Mouse (Mus musculus) hindbrain, postnatal 0 days (tissue): Measurements from ENCODE around the gene Il5. TPM values are rescaled to one million over a fixed set of nuclear protein-coding genes. Genes with fewer than 3 reads are reported as not detected.
A peak's percentile ranks its signal among the peaks of the same experiment; 100 is the strongest.

ENCODE experiments used
- ATAC-seq: fragments of 200-750 bp; cut with Nextera tagmentation; 2 replicates; pipeline ENCODE4 v1.8.0; 2017; ENCODE audit warnings: mild to moderate bottlenecking, moderate TSS enrichment, moderate library complexity
- DNase-seq: peaks from one replicate; pipeline ENCODE4 v3.0.0-alpha.2; 2015; ENCODE audit warnings: low spot score
- H3K27ac ChIP-seq: fragments of 300-500 bp; sonication (generic); 2 replicates; pipeline ENCODE4 v1.5.1; 2014; ENCODE audit warnings: mild to moderate bottlenecking
- H3K27me3 ChIP-seq: fragments of 300-500 bp; sonication (generic); 2 replicates; pipeline ENCODE4 v1.6.1; 2014; ENCODE audit warnings: low read length, mixed read lengths; ENCODE audit not compliant: insufficient read depth
- H3K36me3 ChIP-seq: fragments of 300-500 bp; sonication (generic); 2 replicates; pipeline ENCODE4 v1.6.1; 2014; ENCODE audit warnings: low read length, mixed read lengths; ENCODE audit not compliant: insufficient read depth
- H3K4me1 ChIP-seq: fragments of 300-500 bp; sonication (generic); 2 replicates; pipeline ENCODE4 v1.6.1; 2014; ENCODE audit warnings: antibody characterized with exemption, low read length, mixed read lengths; ENCODE audit not compliant: insufficient read depth
- H3K4me2 ChIP-seq: fragments of 300-500 bp; sonication (generic); 2 replicates; pipeline ENCODE4 v1.6.1; 2014; ENCODE audit warnings: low read depth, mild to moderate bottlenecking, low read length, moderate library complexity, mixed read lengths
- H3K4me3 ChIP-seq: fragments of 300-500 bp; sonication (generic); 2 replicates; pipeline ENCODE4 v1.5.1; 2014; ENCODE audit warnings: low read length
- H3K9ac ChIP-seq: fragments of 300-500 bp; sonication (generic); replicated peaks from 2 replicates; pipeline ENCODE4 v1.6.1; 2014; ENCODE audit warnings: mild to moderate bottlenecking, low read length, moderate library complexity, mixed read lengths
- H3K9me3 ChIP-seq: fragments of 300-500 bp; sonication (generic); 2 replicates; pipeline ENCODE4 v1.6.1; 2016; ENCODE audit warnings: low read length, mixed read lengths
- CTCF ChIP-seq: IDR thresholded peaks from 2 replicates; pipeline ENCODE4 v1.5.1; 2016; ENCODE audit warnings: antibody characterized with exemption, control low read depth, low read depth
- WGBS: fragments of 180-500 bp; shearing (Covaris S2); extraction: QIAGEN DNeasy Blood & Tissue Kit; methylation state at CpG from one replicate; pipeline ENCODE4 v1.1.7; 2014; 5-methylcytosine and 5-hydroxymethylcytosine counted together
- polyA plus RNA-seq: library from polyadenylated mRNA; unstranded; fragments of >200 nt; fragmentation: Nextera tagmentation; extraction: Ambion mirVana; gene quantifications from 2 replicates; pipeline ENCODE4 v1.2.1, GENCODE M21; 2015
- total RNA-seq: library from RNA; depleted of rRNA; stranded (reverse); fragments of >200 nt; gene quantifications from 2 replicates; pipeline ENCODE4 v1.2.3, GENCODE M21; 2014

Il5 gene
- total and polyA plus RNA-seq, 2 experiments from 2014 or later, result not detected

DNA sequence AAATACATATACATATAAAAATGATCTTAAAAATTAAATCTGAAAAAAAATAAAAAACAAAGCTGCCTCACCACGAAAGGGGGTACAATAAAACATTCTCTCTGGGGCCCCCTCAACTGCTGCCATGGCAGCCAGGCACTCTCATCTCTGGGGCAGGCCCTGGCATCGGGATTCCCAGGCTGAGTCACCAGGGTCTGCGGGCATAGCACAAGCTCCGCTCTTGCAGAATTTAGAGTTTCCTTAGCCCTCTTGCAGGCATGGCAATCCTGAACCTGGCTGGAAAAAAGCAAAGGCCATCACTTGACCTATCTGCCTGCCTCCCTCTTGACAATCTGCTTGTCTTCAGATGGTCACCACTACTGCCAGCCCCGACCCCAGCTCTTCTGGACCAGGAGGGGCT, 40.7 kb downstream of the Il5 start:
- WGBS, result 69% methylated on average over 5 of the region's 5 CpGs
- no peaks in the 10 kb centered on the region for H3K9me3 ChIP-seq

DNA sequence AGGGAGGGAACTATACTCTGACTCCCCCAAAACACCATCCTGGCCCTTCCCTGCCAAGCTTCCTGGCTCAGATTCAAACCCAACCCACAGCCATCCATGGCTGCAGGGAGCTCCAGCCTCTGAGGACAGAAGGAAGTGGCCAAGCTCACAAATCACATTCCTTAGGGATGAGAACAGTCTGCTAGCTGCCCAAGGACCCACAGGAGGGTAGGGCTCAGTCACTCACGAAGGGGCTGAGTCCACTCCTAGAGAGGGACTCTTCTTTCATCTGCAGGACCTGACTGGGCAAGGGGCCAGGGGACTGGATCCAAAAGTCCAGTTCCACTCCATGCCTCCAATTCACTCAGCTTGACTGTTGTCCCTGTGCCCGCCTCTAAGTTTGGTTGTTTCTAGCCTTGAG, 41.2 kb downstream of the Il5 start:
- H3K27ac ChIP-seq, result peak overlapping the region; percentile 26
- H3K9me3 ChIP-seq, result no peaks in the 10 kb centered on the region
- no peak overlapping the region for H3K9ac ChIP-seq
- H3K4me3 ChIP-seq, result no peak overlapping the region
- DNase-seq (peak; percentile 66), ATAC-seq (peak; percentile 59)
- no peak overlapping the region for H3K4me2 ChIP-seq
- H3K36me3 ChIP-seq, result no peaks in the 10 kb centered on the region
- H3K27me3 ChIP-seq, result 0 out of 2 replicates have a peak, but pooled peaks cover 5% of the 10 kb centered on the region
- 34% methylated on average over 2 of the region's 2 CpGs for WGBS
- peaks cover 27% of the 10 kb centered on the region for H3K4me1 ChIP-seq
- TF ChIP-seq CTCF, result no peak

More for the DNA sequence above, 40.7 kb downstream of the Il5 start:
- Histone ChIP-seq H3K9ac (no peak overlapping the region), H3K4me3 (no peak overlapping the region), H3K4me1 (peaks cover 27% of the 10 kb centered on the region), H3K27me3 (0 out of 2 replicates have a peak, but pooled peaks cover 5% of the 10 kb centered on the region), H3K4me2 (no peak overlapping the region), H3K36me3 (no peaks in the 10 kb centered on the region), H3K27ac (peak overlapping the region; percentile 26; the same call in 1 of the 2 replicates)
- no peak for TF ChIP-seq CTCF
- no peak for DNase-seq
- ATAC-seq, result no peak

DNA sequence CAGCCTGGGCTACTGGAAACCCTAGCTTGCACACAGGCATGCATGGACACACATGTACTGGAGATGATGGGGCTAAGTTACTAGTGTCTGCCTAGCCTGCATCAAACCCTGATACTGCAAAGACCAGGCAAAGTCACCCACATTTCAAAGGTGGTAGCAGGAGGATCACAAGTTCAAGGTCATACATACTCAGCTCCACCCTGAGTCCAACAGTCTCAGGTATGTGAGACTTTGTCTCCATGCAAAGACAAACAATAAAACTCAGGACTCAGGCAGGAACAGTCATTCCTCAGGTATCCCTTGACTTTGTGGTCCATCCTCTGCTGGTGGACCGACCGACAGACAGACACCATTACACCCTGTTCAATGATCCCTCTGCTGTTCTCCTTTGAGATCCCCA, 41.8 kb downstream of the Il5 start:
- Histone ChIP-seq H3K4me3 (peak overlapping the region; percentile 19; the same call in 1 of the 2 replicates), H3K4me2 (peak overlapping the region; percentile 60), H3K36me3 (no peaks in the 10 kb centered on the region), H3K27me3 (0 out of 2 replicates have a peak, but pooled peaks cover 5% of the 10 kb centered on the region), H3K27ac (peak overlapping the region; percentile 51; the same call in 1 of the 2 replicates), H3K9me3 (no peaks in the 10 kb centered on the region), H3K9ac (no peak overlapping the region), H3K4me1 (peaks cover 27% of the 10 kb centered on the region)
- WGBS, result 64% methylated on average over 2 of the region's 2 CpGs
- ATAC-seq (no peak), DNase-seq (no peak)
- TF ChIP-seq CTCF, result no peak

DNA sequence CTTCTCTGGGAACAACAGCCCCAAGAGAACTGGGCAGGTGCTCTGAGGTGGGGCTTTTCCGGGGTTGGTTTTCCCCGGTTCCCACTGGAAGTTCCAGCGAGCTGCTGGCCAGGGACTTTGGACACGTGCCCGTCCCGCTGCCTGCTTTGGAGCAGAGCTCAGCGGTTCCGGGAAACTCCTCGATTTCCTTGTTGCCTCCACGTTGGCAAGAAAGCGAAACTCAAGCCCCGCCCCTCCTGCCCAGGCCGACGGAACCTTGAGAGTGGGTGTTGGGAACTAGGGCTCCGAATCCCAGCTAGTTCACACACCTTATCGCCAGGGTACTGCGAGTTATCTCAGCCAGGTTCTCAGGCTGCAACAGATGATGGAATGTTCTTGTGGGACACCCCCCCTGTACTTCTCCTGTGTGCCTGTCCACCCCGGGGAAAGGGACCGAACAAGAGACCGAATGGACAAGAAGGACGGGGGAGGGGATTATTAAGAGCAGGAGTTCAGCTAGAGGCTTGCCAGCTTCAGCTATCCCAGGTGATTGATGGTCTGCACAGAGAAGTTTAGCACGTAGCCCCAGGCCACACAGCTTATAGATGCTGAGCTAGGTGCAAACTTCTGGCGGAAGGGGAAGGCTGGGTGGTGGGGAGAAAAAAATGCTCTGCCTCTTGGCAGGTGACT, 42.4 kb downstream of the Il5 start:
- peak; percentile 56 for DNase-seq
- Histone ChIP-seq H3K4me3 (peak overlapping the region; percentile 19), H3K9ac (0 out of 2 replicates have a peak overlapping the region, but pooled peaks have one; percentile 46), H3K27ac (peak overlapping the region; percentile 51; the same call in 1 of the 2 replicates), H3K36me3 (no peaks in the 10 kb centered on the region), H3K27me3 (0 out of 2 replicates have a peak, but pooled peaks cover 5% of the 10 kb centered on the region), H3K4me2 (peak overlapping the region; percentile 60), H3K4me1 (peaks cover 27% of the 10 kb centered on the region), H3K9me3 (no peaks in the 10 kb centered on the region)
- ATAC-seq, result peak; percentile 1; the same call in 1 of the 2 replicates
- no peak for TF ChIP-seq CTCF
- WGBS, result 5% methylated on average over 23 of the region's 23 CpGs

DNA sequence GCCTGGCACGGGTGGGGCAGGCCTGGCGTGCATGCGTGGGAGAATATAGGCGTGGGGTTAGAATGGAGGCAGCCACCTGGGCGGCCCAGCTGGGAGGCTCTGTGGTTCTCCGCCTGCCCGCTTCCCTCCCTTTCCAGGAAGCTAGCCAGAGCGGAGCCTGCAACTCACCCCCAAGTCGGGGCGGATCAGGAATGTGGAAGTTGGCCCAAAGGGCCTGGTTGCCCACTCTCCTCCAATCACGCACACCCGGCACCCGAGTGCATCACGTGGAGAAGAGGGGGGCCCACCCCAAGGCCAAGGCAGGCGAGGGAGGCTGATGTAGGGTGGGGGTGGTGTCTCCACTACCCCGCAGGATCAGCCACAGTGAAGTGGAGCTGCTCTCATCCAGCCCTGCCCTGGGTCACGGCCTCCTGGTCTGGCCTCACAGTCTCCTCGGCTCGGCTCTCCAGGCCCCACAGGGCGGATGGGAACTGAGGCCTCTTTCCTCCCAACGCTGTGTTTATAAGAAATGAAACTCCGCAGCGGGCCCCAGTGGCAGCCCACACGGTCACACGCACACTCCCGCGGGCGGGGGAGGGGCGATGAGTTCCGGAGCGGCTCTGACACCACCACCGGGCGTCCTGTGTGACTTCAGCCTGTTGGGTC, 43.0 kb downstream of the Il5 start:
- Histone ChIP-seq H3K27me3 (0 out of 2 replicates have a peak, but pooled peaks cover 5% of the 10 kb centered on the region), H3K4me2 (peak overlapping the region; percentile 60), H3K9ac (peak overlapping the region; percentile 46), H3K9me3 (no peaks in the 10 kb centered on the region), H3K36me3 (no peaks in the 10 kb centered on the region), H3K4me3 (peak overlapping the region; percentile 19), H3K27ac (peak overlapping the region; percentile 51), H3K4me1 (peaks cover 27% of the 10 kb centered on the region)
- DNase-seq (peak; percentile 82), ATAC-seq (peak; percentile 85)
- peak; percentile 53 for TF ChIP-seq CTCF
- under 1% methylated on average over 33 of the region's 33 CpGs for WGBS

GRCm38 (mm10) chr11:53764581-53764980, 44.0 kb downstream of the Il5 start:
- Histone ChIP-seq H3K27ac (no peak overlapping the region), H3K36me3 (no peaks in the 10 kb centered on the region), H3K9ac (no peak overlapping the region), H3K9me3 (no peaks in the 10 kb centered on the region), H3K4me1 (peaks cover 19% of the 10 kb centered on the region), H3K4me3 (no peak overlapping the region), H3K4me2 (no peak overlapping the region), H3K27me3 (0 out of 2 replicates have a peak, but pooled peaks cover 5% of the 10 kb centered on the region)
- 51% methylated on average over 5 of the region's 5 CpGs for WGBS
- no peak for ATAC-seq
- TF ChIP-seq CTCF, result no peak
- no peak for DNase-seq
